9 mouse cellular contexts compared by ENCODE assay signal in the genomic region with DNA sequence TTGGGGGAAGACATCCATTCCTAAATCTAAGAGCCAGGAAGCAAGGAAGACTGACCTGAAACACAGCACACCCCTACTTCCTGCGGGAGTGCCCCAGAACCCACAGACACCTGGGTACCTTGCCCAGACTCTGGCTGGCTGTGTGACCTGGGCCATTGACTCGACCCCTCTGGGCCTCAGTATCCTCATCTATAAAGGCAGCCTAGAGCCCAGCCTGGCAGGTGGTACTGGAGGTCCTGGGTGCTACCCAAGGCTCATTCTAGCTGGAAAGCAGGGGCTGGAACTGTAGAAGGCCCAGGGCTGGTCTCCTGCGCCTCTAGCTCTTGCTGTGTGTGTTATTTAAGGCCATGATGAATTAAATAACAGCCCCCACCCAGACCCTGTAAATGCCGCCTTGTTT. TPM values are rescaled to one million over a fixed set of nuclear protein-coding genes. Genes with fewer than 3 reads are reported as not detected.
DNase-seq lines count a peak whose midpoint lies in the region; ATAC-seq and TF ChIP-seq lines count a peak whose summit lies in the region.
"Had no signal": no experiment of that assay in that cellular context is flagged by ENCODE, and none has a peak within 500 bp of the region (broad histone marks: within the 10 kb centered on the region; RNA-seq: fewer than 3 reads in every experiment).

No protein-coding gene starts in this region.

- no peak for DNase-seq in kidney, adult 2 months
- DNase-seq in hindbrain, embryonic 14.5 days (ENCODE audit: low spot score), result no peak
- no peak for DNase-seq in midbrain, postnatal 0 days (ENCODE audit: low spot score)
- DNase-seq in spleen, postnatal 10 days (ENCODE audit: low spot score in 2 of 2), result no peak
- DNase-seq in gastrocnemius, adult 18-20 months (ENCODE audit: low spot score), result no peak
- no peak for DNase-seq in layer of hippocampus, postnatal 14 days (ENCODE audit: low spot score in 2 of 2)

- no peak for TF ChIP-seq POLR2A in kidney, adult 2 months (IDR thresholded peaks at IDR 0.05; ENCODE audit: low read depth, low read length)
- TF ChIP-seq POLR2A in embryonic fibroblast, embryonic 13.5 days (IDR thresholded peaks at IDR 0.05; ENCODE audit: low read depth, low read length), result no peak

- H3K9me3 ChIP-seq in kidney, embryonic 14.5 days (ENCODE audit: control insufficient read depth, low read length), result no peaks in the 10 kb centered on the region
- no peaks in the 10 kb centered on the region for H3K9me3 ChIP-seq in hindbrain, embryonic 14.5 days (ENCODE audit: control insufficient read depth, low read length)
- H3K9me3 ChIP-seq in midbrain, postnatal 0 days (ENCODE audit: low read length), result no peaks in the 10 kb centered on the region

- no peak for ATAC-seq in kidney, embryonic 14.5 days (ENCODE audit: low FRiP score, low TSS enrichment)
- ATAC-seq in hindbrain, embryonic 14.5 days (ENCODE audit: low FRiP score), result no peak
- no peak for ATAC-seq in midbrain, postnatal 0 days (ENCODE audit: low FRiP score)

- peaks cover 24% of the 10 kb centered on the region for H3K4me1 ChIP-seq in kidney, embryonic 14.5 days (ENCODE audit: control insufficient read depth, insufficient read depth, low read length)
- peaks cover 7% of the 10 kb centered on the region for H3K4me1 ChIP-seq in kidney, adult 2 months (ENCODE audit: control insufficient read depth, insufficient read depth, low read length)
- peaks cover 6% of the 10 kb centered on the region; the same call in 1 of the 2 replicates for H3K4me1 ChIP-seq in embryonic fibroblast, embryonic 13.5 days (ENCODE audit: control insufficient read depth, insufficient read depth, low read length)
- peaks cover 38% of the 10 kb centered on the region for H3K4me1 ChIP-seq in hindbrain, embryonic 14.5 days (replicated peaks; ENCODE audit: control insufficient read depth, insufficient read depth, low read length)
- H3K4me1 ChIP-seq in midbrain, postnatal 0 days (ENCODE audit: insufficient read depth, low read length), result peaks cover 22% of the 10 kb centered on the region

- peak overlapping the region; percentile 82 for H3K9ac ChIP-seq in kidney, embryonic 14.5 days (ENCODE audit: low read depth, low read length)
- H3K9ac ChIP-seq in hindbrain, embryonic 14.5 days, result peak overlapping the region; percentile 88
- peak overlapping the region; percentile 88 for H3K9ac ChIP-seq in midbrain, postnatal 0 days (replicated peaks; ENCODE audit: low read length, poor library complexity, severe bottlenecking)
- H3K9ac ChIP-seq: liver, embryonic 14.5 days had no signal

- peak overlapping the region; percentile 61 for H3K4me3 ChIP-seq in kidney, embryonic 14.5 days (ENCODE audit: low read length)
- H3K4me3 ChIP-seq in kidney, adult 2 months (ENCODE audit: insufficient read depth, low read depth, low read length), result no peak overlapping the region
- peak overlapping the region; percentile 68; the same call in 1 of the 2 replicates for H3K4me3 ChIP-seq in embryonic fibroblast, embryonic 13.5 days (ENCODE audit: insufficient read depth, low read length)
- H3K4me3 ChIP-seq in hindbrain, embryonic 14.5 days (replicated peaks; ENCODE audit: low read length), result peak overlapping the region; percentile 83
- peak overlapping the region; percentile 81 for H3K4me3 ChIP-seq in midbrain, postnatal 0 days (ENCODE audit: low read depth, low read length)

- H3K27me3 ChIP-seq in kidney, embryonic 14.5 days (ENCODE audit: control insufficient read depth, insufficient read depth, low read length), result no peaks in the 10 kb centered on the region
- H3K27me3 ChIP-seq in kidney, adult 2 months (replicated peaks; ENCODE audit: control insufficient read depth, insufficient read depth, low read length), result no peaks in the 10 kb centered on the region
- H3K27me3 ChIP-seq in hindbrain, embryonic 14.5 days (ENCODE audit: control insufficient read depth, insufficient read depth, low read length), result no peaks in the 10 kb centered on the region
- H3K27me3 ChIP-seq in midbrain, postnatal 0 days (ENCODE audit: insufficient read depth, low read length), result no peaks in the 10 kb centered on the region

- TF ChIP-seq CTCF in kidney, adult 2 months (conservative IDR thresholded peaks at IDR 0.05; ENCODE audit: insufficient read depth, insufficient read length, low read depth, low read length), result no peak
- no peak for TF ChIP-seq CTCF in embryonic fibroblast, embryonic 13.5 days (IDR thresholded peaks at IDR 0.05; ENCODE audit: borderline replicate concordance, insufficient read depth, low read length)
- no peak for TF ChIP-seq CTCF in midbrain, postnatal 0 days (IDR thresholded peaks at IDR 0.05)

- H3K4me2 ChIP-seq in kidney, embryonic 14.5 days (replicated peaks; ENCODE audit: low read depth, low read length), result peak overlapping the region; percentile 97
- peak overlapping the region; percentile 84 for H3K4me2 ChIP-seq in hindbrain, embryonic 14.5 days (replicated peaks)
- peak overlapping the region; percentile 94 for H3K4me2 ChIP-seq in midbrain, postnatal 0 days (ENCODE audit: low read depth, low read length, poor library complexity, severe bottlenecking)

- no peaks in the 10 kb centered on the region for H3K36me3 ChIP-seq in kidney, embryonic 14.5 days (ENCODE audit: control insufficient read depth, insufficient read depth, low read length)
- H3K36me3 ChIP-seq in kidney, adult 2 months (ENCODE audit: control insufficient read depth, insufficient read depth, low read length), result no peaks in the 10 kb centered on the region
- H3K36me3 ChIP-seq in hindbrain, embryonic 14.5 days (replicated peaks; ENCODE audit: control insufficient read depth, insufficient read depth), result no peaks in the 10 kb centered on the region
- no peaks in the 10 kb centered on the region for H3K36me3 ChIP-seq in midbrain, postnatal 0 days (ENCODE audit: insufficient read depth, low read length)

- 86% methylated on average over 4 of the region's 4 CpGs for WGBS in kidney, embryonic 14.5 days
- WGBS in kidney, adult 2 months, result 86% methylated on average over 4 of the region's 4 CpGs
- 71% methylated on average over 4 of the region's 4 CpGs for WGBS in hindbrain, embryonic 14.5 days
- 84% methylated on average over 4 of the region's 4 CpGs for WGBS in midbrain, postnatal 0 days

- H3K27ac ChIP-seq in kidney, embryonic 14.5 days (ENCODE audit: low read depth, low read length), result no peak overlapping the region
- no peak overlapping the region for H3K27ac ChIP-seq in kidney, adult 2 months (ENCODE audit: insufficient read depth, low read depth, low read length)
- no peak overlapping the region for H3K27ac ChIP-seq in embryonic fibroblast, embryonic 13.5 days (ENCODE audit: insufficient read depth, low read length)
- peak overlapping the region; percentile 99 for H3K27ac ChIP-seq in hindbrain, embryonic 14.5 days
- peak overlapping the region; percentile 99 for H3K27ac ChIP-seq in midbrain, postnatal 0 days (ENCODE audit: low read depth, low read length)
- H3K27ac ChIP-seq: liver, embryonic 14.5 days had no signal

RNA-seq across cellular contexts. Expression of a gene that starts 1.4 kb away (rescaled TPM):
- 19.3 and 26.9 TPM in 2 replicates for polyA plus RNA-seq in kidney, embryonic 14.5 days (2014; fragmentation: Nextera tagmentation; extraction: Ambion mirVana)
- polyA plus RNA-seq in kidney, adult 2 months (2012; rRNA removed), result 31.4 and 37.0 TPM in 2 replicates
- 55.5 and 64.8 TPM in 2 replicates for polyA plus RNA-seq in embryonic fibroblast, embryonic 13.5 days (2011; ENCODE audit: insufficient read length, low read depth, missing spikeins)
- polyA plus RNA-seq in hindbrain, embryonic 14.5 days (2014; fragmentation: Nextera tagmentation; extraction: Ambion mirVana), result 33.5 and 35.6 TPM in 2 replicates
- 66.5 and 68.5 TPM in 2 replicates for total RNA-seq in midbrain, postnatal 0 days (2014; rRNA removed)
- polyA plus RNA-seq in midbrain, postnatal 0 days (2015; fragmentation: Nextera tagmentation; extraction: Ambion mirVana), result 11.5 and 16.9 TPM in 2 replicates
- total RNA-seq in gastrocnemius, adult 18-20 months (2021), result 10 to 100 TPM; 15.6 to 17.1 TPM
- 10 to 100 TPM; 78.1 to 83.0 TPM for total RNA-seq in layer of hippocampus, postnatal 14 days (2021)

Comparison
In these comparisons a context has a peak if more than half of its experiments do, and no peak if none do; other contexts are left out.
1. H3K27ac ChIP-seq: peak in hindbrain, embryonic 14.5 days (single experiment) and midbrain, postnatal 0 days (single experiment); none in kidney, embryonic 14.5 days (single experiment), kidney, adult 2 months (single experiment) and embryonic fibroblast, embryonic 13.5 days (single experiment).
2. Peak in every context shown above with its lines, with median percentiles within 50 percentile points of each other: H3K4me2 ChIP-seq and H3K9ac ChIP-seq.